Mouse (Mus musculus) cerebellum, adult 2 months (tissue): ENCODE measurements around the gene Ilk. TPM values are rescaled to one million over a fixed set of nuclear protein-coding genes. Genes with fewer than 3 reads are reported as not detected.
A peak's percentile ranks its signal among the peaks of the same experiment; 100 is the strongest.
"Not testable (repeated sequence)": the region's sequence is repeated elsewhere in the genome, so short reads cannot be mapped to it uniquely, and the experiment has no call there.

Experiments used
- DNase-seq, 2 experiments: peaks; one replicate each; pipeline ENCODE4 v3.0.0; 2021
- H3K27ac ChIP-seq: fragments of 200-500 bp; 2 replicates; pipeline ENCODE4 v1.5.1; 2012; ENCODE audit warnings: low read length, control low read depth, inconsistent platforms; ENCODE audit not compliant: insufficient read depth
- H3K27me3 ChIP-seq: fragments of 200-500 bp; 2 replicates; pipeline ENCODE4 v1.6.1; 2012; ENCODE audit warnings: inconsistent platforms, mild to moderate bottlenecking, low read length, moderate library complexity; ENCODE audit not compliant: control insufficient read depth, insufficient read depth
- H3K4me1 ChIP-seq: fragments of 200-500 bp; 2 replicates; pipeline ENCODE4 v1.6.1; 2011; ENCODE audit warnings: low read length; ENCODE audit not compliant: control insufficient read depth, insufficient read depth
- H3K4me3 ChIP-seq: fragments of 200-500 bp; replicated peaks from 2 replicates; pipeline ENCODE3; 2011; ENCODE audit warnings: mild to moderate bottlenecking, low read depth, low read length, control low read depth; ENCODE audit not compliant: insufficient read depth
- CTCF ChIP-seq: fragments of 200-500 bp; IDR thresholded peaks from 2 replicates; pipeline ENCODE4 v1.5.1; 2011; ENCODE audit warnings: low read depth, mild to moderate bottlenecking, control low read depth, low read length, moderate library complexity, borderline replicate concordance; ENCODE audit not compliant: insufficient read depth
- POLR2A ChIP-seq: fragments of 200-500 bp; IDR thresholded peaks from 2 replicates; pipeline ENCODE4 v1.6.1; 2011; ENCODE audit warnings: low read length, control low read depth, borderline replicate concordance; ENCODE audit not compliant: insufficient read depth
- WGBS: fragments of 180-500 bp; shearing (Covaris S2); methylation state at CpG from one replicate; pipeline ENCODE4 v1.1.7; 2018; 5-methylcytosine and 5-hydroxymethylcytosine counted together
- polyA plus RNA-seq: library from polyadenylated mRNA; depleted of rRNA; stranded (reverse); fragments of >200 nt; gene quantifications from 2 replicates; pipeline ENCODE4 v1.2.3, GENCODE M21; 2012

The Ilk gene
- polyA plus RNA-seq, 1 experiment, result 182 TPM

DNA sequence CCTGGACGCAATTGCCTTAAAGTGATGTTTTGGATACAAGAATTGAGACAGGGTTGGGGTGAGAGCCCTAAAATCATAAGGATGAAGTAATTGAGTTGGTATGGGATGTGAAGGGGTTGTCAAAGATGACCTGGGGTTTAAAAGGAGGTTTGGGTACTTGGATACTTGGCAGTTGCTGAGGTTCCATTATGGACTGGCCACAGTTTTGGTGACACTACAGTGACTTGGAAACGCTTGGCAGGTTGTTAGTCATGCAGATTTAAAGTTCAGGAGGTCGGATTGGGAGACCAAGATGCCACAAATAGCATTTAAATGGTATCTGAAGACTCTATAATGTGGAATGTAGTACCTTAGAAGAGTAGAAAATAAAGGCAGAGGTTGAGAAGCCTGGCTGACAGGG, 1.3 kb downstream of the Ilk start:
- 11% methylated on average over 3 of the region's 3 CpGs for WGBS
- Histone ChIP-seq H3K27me3 (no peaks in the 10 kb centered on the region), H3K4me3 (no peak overlapping the region), H3K27ac (no peak overlapping the region), H3K4me1 (no peaks in the 10 kb centered on the region; the same call in 1 of the 2 replicates)
- DNase-seq, result no peak
- TF ChIP-seq CTCF, result no peak

GRCm38 (mm10) chr7:105738286-105738685, 1.9 kb downstream of the Ilk start:
- Histone ChIP-seq H3K27ac (no peak overlapping the region), H3K4me3 (no peak overlapping the region), H3K4me1 (no peaks in the 10 kb centered on the region; the same call in 1 of the 2 replicates), H3K27me3 (no peaks in the 10 kb centered on the region)
- DNase-seq, result no peak
- TF ChIP-seq POLR2A, result no peak
- TF ChIP-seq CTCF, result no peak
- WGBS, result 72% methylated on average over 2 of the region's 2 CpGs

DNA sequence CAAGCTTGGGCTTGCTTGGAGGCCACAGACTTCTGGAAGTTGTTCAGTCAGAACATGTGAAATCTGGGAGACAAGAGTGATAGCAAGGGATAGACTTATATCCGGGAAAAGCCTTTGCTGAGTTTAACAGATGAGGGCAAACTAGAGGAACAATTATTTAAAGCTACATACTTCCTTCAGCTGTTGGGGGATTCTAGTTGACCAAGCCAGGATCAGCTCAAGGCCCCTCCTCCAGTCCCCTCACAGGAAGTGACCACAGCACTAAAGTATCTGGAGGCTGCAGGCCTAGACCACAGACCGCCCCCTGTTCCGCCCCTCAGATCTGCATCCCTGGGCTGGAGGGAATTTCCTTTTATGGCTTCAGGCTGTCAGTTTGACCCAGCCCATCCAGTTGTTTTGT, 2.6 kb downstream of the Ilk start:
- no peaks in the 10 kb centered on the region; the same call in 1 of the 2 replicates for H3K4me1 ChIP-seq
- H3K27ac ChIP-seq, result no peak overlapping the region
- no peak for TF ChIP-seq CTCF
- TF ChIP-seq POLR2A, result no peak; the same call in 1 of the 2 replicates
- H3K4me3 ChIP-seq, result no peak overlapping the region
- WGBS, result 49% methylated on average over 3 of the region's 3 CpGs
- H3K27me3 ChIP-seq, result no peaks in the 10 kb centered on the region
- no peak for DNase-seq

DNA sequence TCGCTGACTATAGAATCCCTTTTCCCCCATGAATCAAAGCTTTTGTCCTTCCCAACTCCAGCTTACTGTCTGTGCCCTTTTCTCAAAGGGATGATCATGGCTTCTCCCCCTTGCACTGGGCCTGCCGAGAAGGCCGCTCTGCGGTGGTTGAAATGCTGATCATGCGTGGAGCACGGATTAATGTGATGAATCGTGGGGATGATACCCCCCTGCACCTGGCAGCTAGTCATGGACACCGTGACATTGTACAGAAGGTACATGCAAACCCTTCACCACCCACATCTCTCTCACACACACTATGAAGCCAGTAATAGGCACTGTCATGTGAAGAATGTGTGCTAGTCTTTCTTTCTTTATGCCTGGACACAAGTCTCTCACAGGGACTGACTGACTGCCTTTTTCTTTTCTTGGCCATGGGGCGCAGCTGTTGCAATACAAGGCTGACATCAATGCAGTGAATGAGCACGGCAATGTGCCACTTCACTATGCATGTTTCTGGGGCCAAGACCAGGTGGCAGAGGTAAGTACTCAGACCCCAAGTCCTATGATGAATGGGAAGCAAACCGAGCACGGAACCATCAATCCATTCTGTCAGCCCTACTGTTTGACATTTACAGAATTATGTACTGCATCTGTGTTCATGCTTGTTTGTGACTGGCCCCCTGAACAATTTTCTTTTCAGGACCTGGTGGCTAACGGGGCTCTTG, 3.9 kb downstream of the Ilk start:
- Histone ChIP-seq H3K4me3 (no peak overlapping the region), H3K4me1 (no peaks in the 10 kb centered on the region), H3K27ac (no peak overlapping the region), H3K27me3 (no peaks in the 10 kb centered on the region)
- TF ChIP-seq POLR2A (no peak), CTCF (no peak)
- WGBS, result 79% methylated on average over 13 of the region's 13 CpGs
- peak in 1 of 2 experiments; percentile 4 for DNase-seq

DNA sequence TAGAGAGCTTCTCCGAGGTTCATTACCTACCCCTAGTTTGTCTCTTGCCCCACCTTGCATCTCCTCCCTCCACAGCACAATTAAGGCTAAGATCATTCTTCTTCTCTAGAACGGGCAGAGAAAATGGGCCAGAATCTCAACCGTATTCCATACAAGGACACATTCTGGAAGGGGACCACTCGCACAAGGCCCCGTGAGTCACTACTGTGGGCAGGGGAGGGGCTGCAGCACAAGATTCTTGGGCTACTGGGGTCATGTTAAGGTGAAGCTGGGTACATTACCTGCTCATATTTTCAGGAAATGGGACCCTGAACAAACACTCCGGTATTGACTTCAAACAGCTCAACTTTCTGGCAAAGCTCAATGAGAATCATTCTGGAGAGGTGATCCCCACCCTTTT, 4.5 kb downstream of the Ilk start:
- H3K27me3 ChIP-seq, result no peaks in the 10 kb centered on the region
- no peak for DNase-seq
- WGBS, result 76% methylated on average over 6 of the region's 6 CpGs
- no peak overlapping the region for H3K4me3 ChIP-seq
- no peaks in the 10 kb centered on the region for H3K4me1 ChIP-seq
- no peak overlapping the region for H3K27ac ChIP-seq
- TF ChIP-seq POLR2A, result no peak
- TF ChIP-seq CTCF, result no peak

GRCm38 (mm10) chr7:105741978-105742377, 5.6 kb downstream of the Ilk start:
- DNase-seq, result no peak
- no peak overlapping the region for H3K27ac ChIP-seq
- 88% methylated on average over 9 of the region's 9 CpGs for WGBS
- H3K4me1 ChIP-seq, result no peaks in the 10 kb centered on the region
- TF ChIP-seq POLR2A (no peak), CTCF (no peak)
- no peak overlapping the region for H3K4me3 ChIP-seq
- H3K27me3 ChIP-seq, result no peaks in the 10 kb centered on the region

DNA sequence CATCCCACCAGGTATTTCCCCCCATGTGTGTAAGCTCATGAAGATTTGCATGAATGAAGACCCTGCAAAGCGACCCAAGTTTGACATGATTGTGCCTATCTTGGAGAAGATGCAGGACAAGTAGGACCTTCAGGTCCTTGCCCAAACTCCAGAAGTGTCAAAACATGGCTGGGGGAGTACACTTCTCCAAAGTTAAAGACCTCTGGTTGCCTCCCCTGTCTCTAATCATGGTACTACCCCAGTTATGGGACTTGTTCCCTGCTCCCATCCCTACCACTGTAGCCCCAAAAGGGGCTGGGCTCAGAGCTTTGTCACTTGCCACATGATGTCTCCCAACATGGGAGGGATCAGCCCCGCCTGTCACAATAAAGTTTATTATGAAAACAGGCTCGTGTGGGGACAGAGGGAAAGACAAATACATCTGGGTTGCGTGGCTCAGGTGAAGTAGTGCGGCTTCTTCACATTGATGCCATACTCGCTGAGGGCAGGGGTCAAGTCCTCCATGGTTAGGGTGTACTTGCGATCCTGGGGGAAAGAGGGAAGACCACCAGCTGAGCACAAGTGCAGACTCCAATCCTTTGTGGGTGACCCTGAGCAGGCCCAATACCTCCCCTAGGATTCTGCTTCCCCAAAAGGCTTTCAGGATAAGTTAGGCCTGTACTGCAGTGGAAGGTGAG, 6.3 kb downstream of the Ilk start:
- DNase-seq, H3K4me3 ChIP-seq, H3K4me1 ChIP-seq, H3K27me3 ChIP-seq, H3K27ac ChIP-seq: not testable (repeated sequence)
- WGBS, result 83% methylated on average over 7 of the region's 7 CpGs

DNA sequence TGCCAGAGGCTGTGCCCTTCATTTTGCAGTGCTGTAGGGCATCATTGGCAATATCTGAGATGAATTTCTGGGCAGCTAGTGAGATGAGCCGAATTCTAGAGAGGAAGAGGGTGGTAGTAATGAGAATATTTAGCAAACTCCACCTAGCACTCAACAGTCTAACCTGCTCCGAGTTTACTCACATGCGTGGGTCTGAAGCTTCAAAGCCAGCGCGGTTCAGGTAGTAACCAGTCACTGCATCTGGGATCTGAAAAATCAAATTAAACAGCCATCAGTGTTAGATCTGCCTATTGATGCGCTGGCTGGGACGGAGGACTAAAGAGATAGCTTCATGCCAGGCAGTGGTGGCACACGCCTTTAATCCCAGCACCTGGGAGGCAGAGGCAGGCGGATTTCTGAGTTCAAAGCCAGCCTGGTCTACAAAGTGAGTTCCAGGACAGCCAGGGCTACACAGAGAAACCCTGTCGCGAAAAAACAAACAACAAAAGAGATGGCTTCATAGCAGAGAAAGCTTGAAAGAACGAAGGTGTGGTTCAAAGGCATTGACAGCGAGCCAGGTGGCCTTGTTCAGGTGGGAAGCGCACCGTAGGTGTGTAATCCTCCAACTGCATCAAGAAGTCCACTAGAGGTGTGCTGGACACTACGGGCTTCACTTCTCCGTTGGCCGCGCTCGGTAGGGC, 7.0 kb downstream of the Ilk start:
- peak overlapping the region; percentile 41 for H3K4me3 ChIP-seq
- not testable (repeated sequence) for DNase-seq, H3K4me1 ChIP-seq, H3K27ac ChIP-seq, H3K27me3 ChIP-seq
- 33% methylated on average over 20 of the region's 20 CpGs for WGBS
